Mouse (Mus musculus) spleen, adult 18-20 months (tissue): ENCODE data around the gene Enoph1.

Experiments used
- DNase-seq, 2 experiments: peaks; one replicate each; pipeline ENCODE4 v3.0.0; 2022; ENCODE audit warnings: mixed read lengths in 2 of 2

The Enoph1 gene

DNA sequence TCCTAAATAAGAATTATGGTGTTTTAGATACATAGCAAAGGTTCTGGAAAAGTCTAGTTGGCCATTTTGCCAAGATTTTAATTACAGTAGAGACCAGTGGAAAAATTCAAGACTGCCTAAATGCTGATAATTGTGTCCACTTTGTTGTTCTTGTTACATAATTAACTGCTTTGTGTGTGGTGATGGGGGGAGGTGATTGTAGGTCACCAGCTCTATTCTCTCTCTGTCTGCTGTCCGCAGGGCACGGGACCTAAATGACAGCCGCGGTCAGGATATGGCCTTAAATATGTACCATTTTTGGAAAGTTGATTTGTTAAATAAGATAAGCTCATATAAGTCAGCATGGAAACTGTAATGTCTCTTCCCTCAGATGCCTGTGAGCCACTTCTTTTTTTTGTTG, 1.5 kb downstream of the Enoph1 start:
- DNase-seq: no peak

DNA sequence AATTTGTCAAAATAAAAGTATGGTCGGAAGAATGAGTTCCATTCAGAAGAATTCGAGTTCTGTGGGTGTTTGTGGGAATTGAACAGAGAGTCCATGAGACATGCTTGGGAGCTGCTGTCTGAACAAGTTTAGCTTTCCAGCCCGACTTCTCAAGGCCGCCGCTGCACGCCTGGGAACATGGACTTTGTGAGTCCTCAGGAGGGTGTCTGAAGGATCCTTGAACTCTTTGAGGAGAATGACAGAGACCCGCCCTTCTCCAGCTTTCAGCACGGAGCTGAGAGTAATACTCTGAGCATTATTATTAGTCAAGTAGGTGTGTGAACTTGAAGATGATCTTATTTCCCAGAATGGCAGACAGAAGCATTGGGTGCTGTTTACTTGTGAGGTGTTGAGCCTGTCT, 2.7 kb downstream of the Enoph1 start:
- DNase-seq: no peak

DNA sequence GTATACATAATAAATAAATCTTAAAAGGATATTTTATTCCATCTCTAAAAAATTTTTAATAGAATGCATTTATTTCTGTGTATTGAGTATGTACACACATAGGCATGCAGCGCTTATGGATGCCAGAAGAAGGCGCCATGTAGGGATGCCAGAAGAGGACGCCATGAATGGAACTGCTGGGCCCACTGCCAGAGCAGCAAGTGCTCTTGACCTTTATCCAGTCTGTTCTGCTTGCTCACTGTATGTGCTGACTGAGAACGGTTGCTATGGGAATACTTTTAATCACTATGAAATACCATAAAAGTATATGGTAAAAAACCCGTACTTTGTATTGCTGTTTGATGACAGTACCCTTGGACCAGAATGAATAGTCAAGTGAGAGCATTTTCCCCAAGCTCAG, 3.6 kb downstream of the Enoph1 start:
- DNase-seq: no peak

DNA sequence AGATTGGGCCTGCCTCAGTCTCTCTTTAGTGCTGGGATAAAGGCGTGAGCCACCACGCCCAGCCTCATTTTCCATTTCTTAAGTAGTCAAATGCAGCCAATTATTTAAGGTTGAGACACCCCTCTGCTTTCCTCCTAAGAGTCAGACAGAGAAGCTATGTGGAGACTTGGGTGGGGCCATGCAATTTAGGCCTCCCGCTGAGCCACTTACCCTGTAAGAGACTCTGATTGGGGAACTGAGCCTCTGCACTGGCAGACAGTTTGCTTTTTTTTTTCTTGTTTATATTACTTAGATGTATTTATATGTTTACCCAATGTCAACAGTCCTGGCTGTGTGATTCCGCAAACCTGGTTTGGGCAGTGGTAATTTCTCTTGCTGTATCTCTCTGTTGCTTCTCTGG, 4.2 kb downstream of the Enoph1 start:
- DNase-seq: no peak

DNA sequence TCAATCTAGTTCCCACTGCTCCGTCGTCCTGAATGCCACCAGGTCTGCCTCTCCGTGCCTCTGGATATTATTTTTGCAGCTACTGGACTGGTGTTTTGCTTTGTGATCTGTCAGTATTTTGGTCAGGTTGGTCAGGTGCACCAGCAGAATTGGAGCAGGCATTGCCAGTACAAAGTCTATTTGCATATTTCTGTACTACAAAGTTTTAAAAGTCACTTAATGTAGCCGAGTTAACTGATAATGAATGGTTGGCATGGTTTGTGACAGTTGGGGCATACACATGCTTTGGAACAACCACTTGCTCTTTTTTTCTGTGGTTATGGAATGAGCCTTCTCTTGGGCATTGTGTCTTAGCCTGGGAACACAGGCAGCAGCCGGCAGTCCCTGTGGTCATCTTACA, 4.8 kb downstream of the Enoph1 start:
- DNase-seq: no peak

DNA sequence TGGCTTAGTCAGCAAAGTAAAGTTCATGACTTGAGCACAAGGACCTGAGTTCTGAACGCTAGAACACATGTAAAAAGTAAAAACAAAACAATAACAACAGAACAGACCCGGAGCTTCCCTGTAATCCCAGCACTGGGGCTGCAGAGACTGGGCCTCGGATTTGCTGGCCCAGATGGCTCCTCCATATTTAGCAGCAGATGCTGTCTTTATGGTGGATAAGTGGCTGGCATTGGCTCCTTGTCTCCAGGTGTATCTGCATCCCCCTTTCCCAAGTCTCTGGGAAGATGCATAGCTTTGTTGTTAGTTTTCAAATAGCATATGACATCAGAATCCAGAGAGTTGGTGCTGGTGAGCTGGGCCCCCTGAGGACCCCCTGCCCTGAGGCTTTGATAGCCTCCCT, 6.3 kb downstream of the Enoph1 start:
- DNase-seq: no peak

DNA sequence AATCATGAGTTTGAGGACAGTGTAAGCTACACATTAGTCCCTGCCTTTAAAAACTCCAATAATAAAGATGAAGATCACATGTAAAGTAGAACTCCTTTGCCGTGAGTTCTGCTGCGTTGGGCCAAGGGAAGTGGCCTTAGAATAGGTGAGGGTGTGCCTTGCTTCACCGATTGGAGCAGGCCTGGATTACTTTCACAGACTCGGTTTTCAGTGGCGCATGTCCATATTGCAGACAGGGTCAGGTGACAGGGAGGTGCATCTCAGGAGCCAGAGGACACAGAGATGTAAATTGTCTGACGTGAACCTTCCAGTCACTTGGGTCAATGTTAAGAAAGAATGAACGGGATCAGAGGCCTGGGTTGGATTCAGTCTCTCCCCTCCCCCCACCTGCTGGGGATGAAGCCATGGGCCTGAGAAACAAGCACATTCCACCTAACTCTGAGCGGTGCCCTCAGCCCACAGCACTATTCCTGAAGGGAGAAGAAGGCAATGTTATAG, 7.4 kb downstream of the Enoph1 start:
- DNase-seq: no peak

DNA sequence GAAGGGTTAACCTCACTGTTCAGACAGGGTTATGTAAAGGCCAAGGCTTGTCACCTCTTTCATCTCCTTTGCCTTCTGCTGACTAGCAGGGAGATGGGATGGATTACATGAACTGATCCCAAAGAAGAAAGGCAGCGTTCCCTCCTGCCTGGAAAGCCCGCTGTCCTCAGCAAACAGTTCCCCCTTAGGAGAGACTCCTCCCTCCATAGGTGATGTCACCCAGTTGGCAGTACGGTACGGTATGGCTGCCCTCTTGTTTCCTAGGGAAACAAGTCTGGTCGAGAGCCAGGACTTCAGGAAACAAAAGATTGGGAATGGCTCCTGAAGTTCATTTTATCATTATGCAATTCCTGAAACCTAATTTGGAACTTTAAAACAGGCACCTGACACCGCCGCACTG, 8.1 kb downstream of the Enoph1 start:
- no peak for DNase-seq

DNA sequence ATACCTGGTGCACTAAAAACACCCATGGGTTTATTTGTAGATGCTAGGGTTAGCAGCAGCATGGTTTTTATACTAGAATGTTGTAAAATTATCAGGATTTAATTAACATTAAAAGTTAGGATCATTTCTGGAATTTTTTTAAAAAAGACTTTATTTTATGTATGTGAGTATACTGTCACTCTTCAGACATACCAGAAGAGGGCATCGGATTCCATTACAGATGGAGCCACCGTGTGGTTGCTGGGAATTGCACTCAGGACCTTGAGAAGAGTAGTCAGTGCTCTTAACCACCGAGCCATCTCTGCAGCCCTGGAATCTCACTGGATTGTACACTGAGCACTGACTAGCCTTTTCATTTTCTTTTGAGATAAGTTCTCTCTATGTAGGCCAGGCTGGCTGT, 10.1 kb downstream of the Enoph1 start:
- DNase-seq: no peak

DNA sequence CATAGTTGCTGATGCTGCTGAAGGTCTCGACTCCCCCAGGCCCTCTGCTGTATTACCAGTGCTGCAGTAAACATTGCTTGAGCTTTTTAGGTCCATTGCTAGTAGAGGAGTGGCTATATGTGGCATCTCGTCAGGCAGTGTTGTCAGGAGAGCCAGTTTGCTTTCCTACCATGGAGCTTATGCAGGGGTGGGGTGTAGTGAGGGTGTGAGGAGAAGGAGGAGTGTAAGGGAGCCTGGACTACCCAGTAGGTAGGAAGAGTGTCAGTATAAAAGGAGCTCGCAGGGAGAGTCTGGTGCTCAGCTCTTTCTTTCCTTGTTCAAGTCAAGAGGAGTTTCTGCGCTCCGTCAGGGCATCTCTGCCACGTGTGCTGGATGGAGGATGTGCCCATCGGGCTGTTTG, 12.9 kb downstream of the Enoph1 start:
- DNase-seq: no peak

DNA sequence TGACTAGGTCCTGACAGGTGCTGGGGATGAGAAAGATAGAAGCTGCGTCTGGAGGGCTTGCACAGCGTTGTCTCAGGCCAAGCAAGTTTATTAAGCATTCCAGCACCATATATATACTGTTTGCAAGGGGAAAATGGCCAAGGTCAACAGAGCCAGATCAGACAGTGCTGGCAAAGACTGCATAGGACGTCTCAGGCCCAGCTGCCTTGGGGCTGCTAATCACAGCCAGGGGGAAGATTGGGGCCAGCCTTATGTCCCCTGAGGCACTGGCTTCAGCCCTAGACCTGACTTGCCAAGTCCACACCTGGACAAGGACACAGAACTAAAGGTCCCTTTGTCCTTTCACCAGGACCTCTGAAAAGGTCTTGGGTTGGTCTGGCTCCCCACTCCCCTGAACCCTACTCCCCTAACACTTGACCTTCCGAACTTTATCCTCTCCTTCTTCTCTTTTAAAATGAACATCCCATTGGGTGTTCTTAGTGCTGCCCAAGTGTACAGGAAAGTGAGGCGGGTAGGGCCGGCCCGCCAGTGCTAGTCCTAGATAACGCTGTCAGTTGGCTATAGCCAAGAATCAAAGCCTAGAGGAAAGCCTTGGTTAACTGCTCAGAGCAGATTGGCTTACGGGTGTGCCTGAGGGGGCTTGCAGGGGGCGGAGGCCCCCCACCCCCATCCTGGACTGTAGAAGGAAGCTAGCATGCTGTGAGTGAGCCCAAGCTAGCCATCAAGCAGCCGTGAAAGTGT, 15.2 kb downstream of the Enoph1 start:
- DNase-seq: no peak

DNA sequence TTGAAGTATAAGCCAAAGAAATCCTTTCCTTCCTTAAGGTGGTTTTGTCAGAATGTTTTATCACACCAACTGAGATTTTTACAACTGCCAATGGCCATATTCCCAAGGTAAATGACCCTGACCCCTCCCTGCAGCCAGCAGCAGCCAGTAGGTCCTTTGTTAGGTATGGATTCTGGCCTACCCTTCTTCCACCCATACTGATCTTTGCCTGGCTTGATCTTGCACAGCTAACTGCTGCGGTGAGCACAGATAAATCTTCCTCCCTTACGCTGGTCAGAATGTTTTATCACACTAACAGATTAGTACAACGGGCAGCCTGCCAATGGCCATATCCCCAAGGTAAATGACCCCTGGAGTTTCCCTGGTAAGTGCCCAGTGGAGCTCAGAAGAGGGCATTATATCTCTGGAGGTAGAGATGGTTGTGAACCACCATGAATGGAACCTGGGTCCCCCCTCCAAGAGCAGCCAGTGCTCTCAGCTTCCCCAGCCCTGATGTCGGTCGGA, 16.1 kb downstream of the Enoph1 start:
- DNase-seq: no peak

DNA sequence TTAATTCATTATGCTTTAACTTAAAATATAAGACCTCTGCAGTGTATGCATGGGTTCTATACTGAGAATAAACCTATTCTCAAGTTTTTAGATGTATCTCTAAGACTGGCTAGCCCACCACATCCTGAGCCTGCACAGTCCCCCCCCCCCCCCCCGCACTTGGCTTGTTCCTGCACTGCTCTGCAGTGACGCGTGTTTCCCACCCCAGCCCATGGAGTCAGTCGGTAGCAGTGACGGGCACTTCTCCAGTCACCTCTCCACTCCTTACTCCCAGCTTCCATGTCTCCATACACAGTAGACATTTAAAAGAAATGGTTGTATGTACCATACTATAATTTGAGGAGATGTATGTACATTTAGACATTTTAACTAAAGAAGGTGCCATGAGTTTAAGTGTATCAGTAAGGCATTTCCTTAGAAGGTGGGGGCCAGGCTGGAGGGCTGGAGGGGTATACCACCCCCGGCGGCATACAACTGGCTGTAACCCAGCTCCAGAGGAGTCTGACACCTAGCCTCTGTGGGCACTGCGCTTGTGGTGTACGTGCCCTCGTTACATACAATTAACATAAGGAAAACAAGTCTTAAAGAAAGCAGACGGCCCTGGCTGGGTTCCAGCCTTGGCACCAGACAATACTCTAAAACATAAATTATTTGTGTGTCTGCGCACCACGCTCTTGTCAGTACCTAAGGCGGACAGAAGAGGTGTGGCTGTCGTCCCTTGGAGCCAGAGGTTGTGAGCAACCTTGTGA, 17.9 kb downstream of the Enoph1 start:
- DNase-seq: no peak

DNA sequence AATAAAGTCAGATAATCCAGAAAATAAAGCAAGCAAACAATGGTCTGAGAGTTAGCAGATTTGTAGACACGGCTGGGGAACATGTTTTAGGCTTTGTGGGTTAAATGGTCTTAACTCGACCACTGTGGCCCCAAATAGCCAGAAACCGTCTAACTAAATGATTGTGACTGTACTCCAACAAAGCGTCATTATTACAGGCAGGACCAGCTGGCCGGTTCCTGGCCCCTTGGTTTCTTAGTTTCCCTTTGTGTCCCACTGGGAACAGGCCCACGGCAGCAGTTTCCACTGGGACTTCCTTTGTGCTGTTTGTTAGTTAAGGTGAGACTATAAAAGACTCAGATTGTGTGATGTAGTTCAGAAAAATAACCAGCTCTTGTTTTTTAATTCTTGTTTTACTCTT, 18.9 kb downstream of the Enoph1 start:
- DNase-seq: no peak

DNA sequence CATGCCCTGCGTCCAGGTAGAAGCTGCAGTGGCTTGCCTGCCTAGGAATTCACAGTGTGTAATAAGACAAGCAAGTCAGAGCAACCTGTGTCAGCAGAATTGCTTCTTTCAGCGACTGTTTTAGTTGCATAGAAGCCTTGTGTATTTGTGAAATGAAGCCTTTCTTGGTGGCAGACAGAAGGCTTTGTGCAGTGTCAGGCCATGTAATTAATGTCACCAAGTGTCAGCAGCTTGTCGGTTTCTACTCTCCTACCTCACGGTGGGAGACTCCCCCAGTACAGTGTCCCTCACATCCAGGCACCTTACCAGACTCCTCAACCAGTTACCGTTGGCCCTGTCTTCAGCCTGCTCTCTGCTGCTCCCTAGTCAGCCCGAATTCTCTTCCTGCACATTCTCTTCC, 19.5 kb downstream of the Enoph1 start:
- no peak for DNase-seq

DNA sequence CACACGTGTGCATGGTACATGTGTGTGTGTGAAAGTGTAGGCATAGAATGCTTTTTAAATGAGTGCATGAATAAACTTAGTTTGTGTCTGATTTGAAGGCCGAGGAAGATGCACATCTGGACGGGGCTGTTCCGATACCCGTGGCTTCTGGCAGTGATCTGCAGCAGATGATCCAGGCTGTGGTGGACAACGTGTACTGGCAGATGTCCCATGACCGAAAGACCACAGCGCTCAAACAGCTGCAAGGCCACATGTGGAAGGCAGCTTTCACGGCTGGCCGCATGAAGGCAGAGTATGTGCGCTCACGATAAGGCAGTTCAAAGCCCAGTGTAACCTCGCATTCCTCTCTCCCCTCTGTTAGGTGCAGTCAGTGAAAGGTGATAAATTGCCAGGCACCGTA, 21.1 kb downstream of the Enoph1 start:
- DNase-seq: no peak

DNA sequence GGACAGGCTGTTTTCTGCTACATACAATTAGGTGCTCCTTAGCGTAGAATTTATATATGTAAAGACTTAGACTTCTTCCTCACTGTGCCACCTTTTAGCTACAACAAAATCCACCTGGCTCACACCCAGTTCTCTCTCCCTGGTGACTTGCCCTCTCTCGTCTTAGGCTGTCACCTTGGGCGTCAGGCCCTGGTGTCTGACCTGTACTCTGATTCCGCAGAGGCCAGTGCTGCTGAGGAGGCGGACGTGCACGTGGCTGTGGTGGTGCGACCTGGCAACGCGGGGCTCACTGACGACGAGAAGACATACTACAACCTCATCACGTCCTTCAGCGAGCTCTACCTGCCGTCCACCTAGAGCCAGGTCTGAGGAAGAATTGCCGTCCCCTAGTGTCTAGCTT, 27.8 kb downstream of the Enoph1 start:
- DNase-seq: no peak

DNA sequence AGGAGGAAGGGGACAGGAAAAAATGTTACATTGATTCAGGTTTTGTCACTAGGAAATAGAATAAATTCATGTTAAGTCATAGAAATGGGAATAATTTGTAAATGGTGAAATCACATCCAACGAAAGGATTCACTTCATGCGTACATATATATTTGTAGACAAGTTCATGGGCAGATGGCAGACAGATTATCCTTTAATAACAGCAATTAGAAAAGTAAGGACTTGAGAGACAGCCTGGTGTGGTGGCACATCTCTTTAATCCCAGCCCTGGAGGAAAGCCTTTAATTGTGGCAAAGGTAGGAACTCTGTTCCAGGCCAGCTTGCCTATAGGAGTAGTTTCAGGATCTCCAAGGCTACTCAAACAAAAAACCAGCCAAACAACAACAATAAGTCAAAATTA, 29.7 kb downstream of the Enoph1 start:
- no peak for DNase-seq

DNA sequence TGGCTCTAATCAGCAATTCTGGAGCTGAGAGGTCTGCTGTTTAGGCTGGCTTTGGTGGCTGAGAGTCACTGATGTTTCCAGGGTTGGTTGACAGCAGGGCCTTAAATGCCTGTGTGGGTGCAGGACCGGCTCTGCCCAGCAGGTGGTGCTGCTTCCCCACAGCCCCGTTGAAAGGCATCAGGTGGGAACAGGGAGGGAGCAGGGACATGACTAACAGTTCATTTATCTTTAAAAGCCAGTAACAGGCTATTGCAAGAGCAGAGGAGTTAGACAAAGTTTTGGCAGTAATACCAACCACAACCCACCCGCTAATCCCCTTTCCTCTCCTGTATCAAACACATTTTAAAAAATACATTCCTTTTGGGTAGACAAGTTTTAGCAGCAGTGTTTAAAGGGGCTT, 30.5 kb downstream of the Enoph1 start:
- peak; percentile 58 to 85 for DNase-seq

DNA sequence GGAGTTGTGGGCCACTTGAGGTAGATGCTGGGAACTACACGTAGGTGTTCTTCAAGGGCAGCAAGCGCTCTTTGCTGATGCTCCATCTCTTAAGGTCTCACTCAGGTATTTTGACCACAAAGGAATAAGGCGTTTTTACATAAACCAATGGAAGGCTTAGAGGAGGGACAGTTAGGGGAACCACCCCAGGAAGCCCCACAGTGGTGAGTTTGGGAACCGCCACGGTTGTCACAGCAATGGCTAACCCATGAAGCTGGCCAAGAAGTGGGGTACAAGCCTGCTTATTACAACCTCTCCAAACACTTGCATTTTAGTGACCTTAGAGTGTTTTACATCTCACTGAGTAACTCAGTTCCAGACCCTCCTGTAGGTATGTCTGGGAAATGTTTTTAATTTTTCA, 31.8 kb downstream of the Enoph1 start:
- DNase-seq: no peak

DNA sequence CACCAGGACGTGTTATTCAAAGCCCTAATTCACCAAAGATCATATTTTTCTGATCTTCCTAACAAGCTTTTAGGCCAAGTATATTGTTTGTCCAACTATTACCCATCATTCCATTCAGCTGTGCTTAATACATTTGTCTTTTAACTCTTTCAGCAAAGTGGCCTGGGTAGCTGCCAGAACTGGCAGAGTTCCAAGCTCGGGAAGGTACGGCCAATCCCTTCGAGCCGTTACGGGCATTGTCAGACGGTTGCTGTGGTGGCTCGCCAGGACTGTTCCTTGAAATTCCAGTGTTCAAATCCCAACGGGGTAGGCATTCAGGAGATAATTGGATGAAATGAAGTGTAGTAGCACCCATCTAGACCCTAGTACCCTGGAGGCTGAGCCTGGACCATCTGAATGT, 32.8 kb downstream of the Enoph1 start:
- DNase-seq: no peak

DNA sequence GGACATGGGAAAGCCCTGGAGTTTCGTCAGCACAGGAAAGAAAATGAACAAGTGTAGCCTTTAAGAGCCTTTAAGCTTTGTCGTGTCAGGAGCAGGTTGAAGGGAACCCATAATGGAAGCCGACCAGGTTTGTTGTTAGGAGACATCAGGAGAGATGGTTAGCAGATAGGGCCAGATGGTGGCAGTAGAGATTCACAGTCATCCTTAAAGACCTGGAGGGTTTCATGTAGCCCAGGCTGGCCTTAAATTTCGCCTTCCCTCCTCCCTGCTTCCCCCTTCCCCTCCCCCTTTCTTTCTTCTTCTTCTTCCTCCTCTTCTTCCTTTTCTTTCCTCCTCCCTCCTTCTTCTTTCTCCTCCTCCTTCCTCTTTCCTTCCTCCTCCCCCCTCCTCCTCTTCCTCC, 34.8 kb downstream of the Enoph1 start:
- no peak for DNase-seq

DNA sequence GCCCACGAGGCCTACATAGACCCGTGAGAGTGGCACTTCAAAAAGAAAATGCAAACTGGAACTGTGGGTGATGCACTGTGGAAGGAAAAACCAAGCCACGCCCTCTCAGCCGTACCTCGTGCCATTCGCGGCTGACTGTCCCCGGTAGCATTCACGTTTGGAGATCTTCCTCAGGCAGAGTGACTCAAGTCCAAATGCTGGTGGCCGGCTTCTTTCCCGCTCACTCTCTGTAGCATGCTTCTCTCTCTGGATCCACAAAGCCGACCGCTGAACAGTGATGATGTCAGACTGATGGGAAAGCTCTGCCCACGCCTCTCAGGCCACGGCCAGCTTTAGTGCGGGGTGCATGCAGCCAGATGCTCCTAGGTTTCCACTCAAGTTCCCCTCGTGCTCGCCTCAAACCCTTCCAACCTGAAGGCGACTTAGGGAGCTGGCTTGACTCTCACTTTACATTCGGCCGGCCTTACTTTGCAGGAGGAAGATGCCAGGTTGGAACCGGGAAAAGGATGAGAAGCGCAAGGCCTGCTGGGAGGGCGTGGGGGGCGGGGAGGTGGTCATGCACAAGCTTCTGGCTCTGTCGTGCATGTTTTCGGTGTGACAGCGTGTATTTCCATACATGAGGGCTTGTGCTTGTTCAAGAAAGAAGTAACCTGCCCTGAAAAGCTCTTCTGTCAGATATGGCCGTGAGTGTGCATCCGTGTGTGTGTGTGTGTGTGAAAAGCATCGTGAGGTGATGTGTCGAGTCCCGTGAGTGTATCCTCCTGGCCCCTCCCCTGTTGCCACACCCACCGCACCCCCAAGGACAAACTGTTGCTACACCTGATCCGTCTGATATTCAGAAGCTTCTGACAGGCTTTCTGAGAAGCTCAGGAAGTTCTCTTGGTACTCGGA, 39.5 kb downstream of the Enoph1 start:
- DNase-seq: no peak
